Mouse (Mus musculus) bone marrow macrophage, adult 2 months (primary cell): ENCODE data around the gene Mapkap1.

Experiments
- CTCF ChIP-seq: IDR thresholded peaks from 2 replicates; pipeline ENCODE4 v1.5.1; 2012; ENCODE audit warnings: low read depth, mild to moderate bottlenecking, low read length, moderate library complexity
- POLR2A ChIP-seq: IDR thresholded peaks from 2 replicates; pipeline ENCODE4 v1.6.1; 2012; ENCODE audit warnings: mild to moderate bottlenecking, low read depth, low read length, borderline replicate concordance

DNA sequence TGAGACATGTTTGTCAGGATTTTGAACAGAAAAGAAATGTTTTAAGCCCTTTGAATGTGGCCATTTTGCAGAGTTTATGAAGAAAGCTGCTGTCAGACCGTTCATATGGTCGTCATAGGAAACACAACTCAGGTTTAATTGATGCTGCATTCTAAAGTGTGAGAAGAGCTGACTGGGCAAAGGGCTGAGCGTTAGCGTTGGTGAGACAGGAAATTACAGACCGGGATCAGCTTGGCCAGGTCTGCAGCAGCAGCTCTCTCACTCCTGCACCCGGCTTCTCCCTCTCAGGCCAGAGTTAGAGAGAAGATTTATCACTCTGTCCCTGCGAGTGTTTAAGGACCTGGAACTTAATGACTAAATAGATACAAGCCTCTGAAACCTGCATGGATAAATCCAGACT lies 194.2 kb downstream of the Mapkap1 start:
- TF ChIP-seq POLR2A = no peak
- no peak for TF ChIP-seq CTCF
